Mouse (Mus musculus): ENCODE results near the gene Tbk1. TPM values are rescaled to one million over a fixed set of nuclear protein-coding genes. Genes with fewer than 3 reads are reported as not detected.

Tbk1 gene
- polyA plus RNA-seq, 1 experiment from 2014 or later = 30.1 TPM

- H3K9me3 ChIP-seq = no peaks in the 10 kb centered on the region
- 67% methylated on average over 5 of the region's 5 CpGs for WGBS
- peaks cover 44% of the 10 kb centered on the region for H3K4me1 ChIP-seq
- no peak overlapping the region for H3K27ac ChIP-seq (replicated peaks)
- no peaks in the 10 kb centered on the region for H3K36me3 ChIP-seq (replicated peaks)
- no peak overlapping the region for H3K4me3 ChIP-seq
- H3K27me3 ChIP-seq (replicated peaks; ENCODE audit: low read depth, poor library complexity, severe bottlenecking) = no peaks in the 10 kb centered on the region
- no peak for DNase-seq (ENCODE audit: low spot score)
Observed at GRCm38 (mm10) chr10:121500034-121500433, 86.6 kb downstream of the Tbk1 start.

GRCm38 (mm10) chr10:121499063-121499462, 87.5 kb downstream of the Tbk1 start:
- no peak overlapping the region for H3K4me3 ChIP-seq
- H3K36me3 ChIP-seq (replicated peaks) = no peaks in the 10 kb centered on the region
- H3K4me1 ChIP-seq = peaks cover 38% of the 10 kb centered on the region
- H3K27ac ChIP-seq (replicated peaks) = peak overlapping the region; percentile 79; the same call in 1 of the 2 replicates
- DNase-seq (ENCODE audit: low spot score) = no peak
- no peaks in the 10 kb centered on the region for H3K27me3 ChIP-seq (replicated peaks; ENCODE audit: low read depth, poor library complexity, severe bottlenecking)
- no peaks in the 10 kb centered on the region for H3K9me3 ChIP-seq
- WGBS = 66% methylated on average over 2 of the region's 2 CpGs

GRCm38 (mm10) chr10:121498481-121498904, 88.1 kb downstream of the Tbk1 start:
- WGBS = 60% methylated on average over 8 of the region's 8 CpGs
- H3K27me3 ChIP-seq (replicated peaks; ENCODE audit: low read depth, poor library complexity, severe bottlenecking) = no peaks in the 10 kb centered on the region
- H3K27ac ChIP-seq (replicated peaks) = peak overlapping the region; percentile 79
- peaks cover 38% of the 10 kb centered on the region for H3K4me1 ChIP-seq
- H3K36me3 ChIP-seq (replicated peaks) = no peaks in the 10 kb centered on the region
- peak overlapping the region; percentile 6; the same call in 1 of the 2 replicates for H3K4me3 ChIP-seq
- peak; percentile 43 for DNase-seq (ENCODE audit: low spot score)
- no peaks in the 10 kb centered on the region for H3K9me3 ChIP-seq

DNA sequence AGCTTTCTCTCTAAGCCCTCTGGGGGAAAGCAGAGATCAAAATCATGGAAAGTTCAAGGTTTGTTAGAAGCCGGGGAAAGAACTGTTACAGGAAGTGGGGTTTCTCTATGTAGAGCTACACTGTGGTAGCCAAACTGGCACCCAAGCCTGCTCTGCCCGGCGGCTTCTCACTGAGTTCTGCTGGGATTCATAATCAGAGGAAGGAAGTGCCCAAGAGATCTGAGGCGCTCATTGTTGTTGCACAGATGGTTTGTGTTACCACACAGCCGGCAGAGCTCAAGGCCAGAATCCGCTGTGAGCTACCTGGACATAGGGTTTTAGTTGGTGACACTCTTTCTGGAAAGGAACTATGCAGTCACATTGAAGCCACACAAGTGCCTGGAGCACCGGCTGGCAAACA, 88.6 kb downstream of the Tbk1 start:
- Histone ChIP-seq H3K27ac (replicated peaks) (peak overlapping the region; percentile 79), H3K27me3 (replicated peaks; ENCODE audit: low read depth, poor library complexity, severe bottlenecking) (no peaks in the 10 kb centered on the region), H3K4me3 (peak overlapping the region; percentile 6; the same call in 1 of the 2 replicates), H3K4me1 (peaks cover 38% of the 10 kb centered on the region), H3K36me3 (replicated peaks) (no peaks in the 10 kb centered on the region), H3K9me3 (no peaks in the 10 kb centered on the region)
- 45% methylated on average over 7 of the region's 7 CpGs for WGBS
- peak; percentile 68 for DNase-seq (ENCODE audit: low spot score)

GRCm38 (mm10) chr10:121496616-121497015, 90.0 kb downstream of the Tbk1 start:
- peaks cover 38% of the 10 kb centered on the region for H3K4me1 ChIP-seq
- no peaks in the 10 kb centered on the region for H3K9me3 ChIP-seq
- no peaks in the 10 kb centered on the region for H3K27me3 ChIP-seq (replicated peaks; ENCODE audit: low read depth, poor library complexity, severe bottlenecking)
- no peak overlapping the region for H3K27ac ChIP-seq (replicated peaks)
- no peak for DNase-seq (ENCODE audit: low spot score)
- H3K36me3 ChIP-seq (replicated peaks) = no peaks in the 10 kb centered on the region
- WGBS = 76% methylated on average over 7 of the region's 7 CpGs
- no peak overlapping the region for H3K4me3 ChIP-seq

Small RNA genes within 50 kb of the gene (microRNA-seq; reads per million reads assigned to microRNA genes)
- not detected for gene Gm24330

Other genes starting within 250 kb of the Tbk1 start
- gene Tbc1d30, start 235.5 kb downstream of the Tbk1 start, polyA plus RNA-seq (2016; fragmentation: Nextera tagmentation; extraction: Ambion mirVana) = 1.8 and 2.3 TPM in 2 replicates
- 40.0 and 41.4 TPM in 2 replicates for gene Gns, start 221.7 kb downstream of the Tbk1 start, polyA plus RNA-seq (2016; fragmentation: Nextera tagmentation; extraction: Ambion mirVana)
- gene Rassf3, start 110.4 kb downstream of the Tbk1 start, polyA plus RNA-seq (2016; fragmentation: Nextera tagmentation; extraction: Ambion mirVana) = 15.8 and 19.4 TPM in 2 replicates
- gene Xpot, start 39.5 kb upstream of the Tbk1 start, polyA plus RNA-seq (2016; fragmentation: Nextera tagmentation; extraction: Ambion mirVana) = 58.3 and 59.8 TPM in 2 replicates
- gene D930020B18Rik, start 54.8 kb upstream of the Tbk1 start, polyA plus RNA-seq (2016; fragmentation: Nextera tagmentation; extraction: Ambion mirVana) = 0.23 and 0.67 TPM in 2 replicates
- gene BC048403, start 153.2 kb upstream of the Tbk1 start, polyA plus RNA-seq (2016; fragmentation: Nextera tagmentation; extraction: Ambion mirVana) = 2.8 and 3.6 TPM in 2 replicates

Data from embryonic facial prominence, embryonic 10.5 days (tissue).